Mouse (Mus musculus) neural tube, embryonic 13.5 days (tissue): ENCODE results near the gene Slc25a34. TPM values are rescaled to one million over a fixed set of nuclear protein-coding genes. Genes with fewer than 3 reads are reported as not detected.

Source experiments
- ATAC-seq: fragments of 200-750 bp; cut with Nextera tagmentation; 2 replicates; pipeline ENCODE4 v1.8.0; 2017; ENCODE audit warnings: low read depth, mild to moderate bottlenecking, moderate TSS enrichment, moderate library complexity
- H3K27ac ChIP-seq: fragments of 300-500 bp; sonication (generic); replicated peaks from 2 replicates; pipeline ENCODE4 v1.5.1; 2015; ENCODE audit warnings: moderate library complexity, mild to moderate bottlenecking, inconsistent platforms
- H3K27me3 ChIP-seq: fragments of 300-500 bp; sonication (generic); 2 replicates; pipeline ENCODE4 v1.6.1; 2015; ENCODE audit warnings: mild to moderate bottlenecking, inconsistent platforms
- H3K36me3 ChIP-seq: fragments of 300-500 bp; sonication (generic); 2 replicates; pipeline ENCODE4 v1.6.1; 2015; ENCODE audit warnings: mild to moderate bottlenecking, inconsistent platforms
- H3K4me1 ChIP-seq: fragments of 300-500 bp; sonication (generic); replicated peaks from 2 replicates; pipeline ENCODE4 v1.6.1; 2015; ENCODE audit warnings: inconsistent platforms
- H3K4me2 ChIP-seq: fragments of 300-500 bp; sonication (generic); 2 replicates; pipeline ENCODE4 v1.6.1; 2015; ENCODE audit warnings: inconsistent platforms, mild to moderate bottlenecking, moderate library complexity
- H3K4me3 ChIP-seq: fragments of 300-500 bp; sonication (generic); 2 replicates; pipeline ENCODE4 v1.5.1; 2015; ENCODE audit warnings: mild to moderate bottlenecking, inconsistent platforms
- H3K9ac ChIP-seq: fragments of 300-500 bp; sonication (generic); 2 replicates; pipeline ENCODE4 v1.6.1; 2015; ENCODE audit warnings: moderate library complexity, mild to moderate bottlenecking, inconsistent platforms
- H3K9me3 ChIP-seq: fragments of 300-500 bp; sonication (generic); 2 replicates; pipeline ENCODE4 v1.6.1; 2016; ENCODE audit warnings: inconsistent platforms
- WGBS: fragments of 180-500 bp; shearing (Covaris S2); methylation state at CpG from one replicate; pipeline ENCODE4 v1.1.7; 2015; 5-methylcytosine and 5-hydroxymethylcytosine counted together
- polyA plus RNA-seq: library from polyadenylated mRNA; unstranded; fragments of >200 nt; fragmentation: Nextera tagmentation; extraction: Ambion mirVana; gene quantifications from 2 replicates; pipeline ENCODE4 v1.2.1, GENCODE M21; 2015

The Slc25a34 gene
- polyA plus RNA-seq, 1 experiment from 2014 or later, result 0.11 TPM

- no peak overlapping the region for H3K4me3 ChIP-seq
- no peak for ATAC-seq
- WGBS, result 67% methylated on average over 10 of the region's 10 CpGs
- 0 out of 2 replicates have a peak, but pooled peaks cover 2% of the 10 kb centered on the region for H3K36me3 ChIP-seq
- no peak overlapping the region for H3K9ac ChIP-seq
- H3K9me3 ChIP-seq, result 0 out of 2 replicates have a peak, but pooled peaks cover 2% of the 10 kb centered on the region
- H3K27ac ChIP-seq, result no peak overlapping the region
- H3K27me3 ChIP-seq, result no peaks in the 10 kb centered on the region
- no peaks in the 10 kb centered on the region; the same call in 1 of the 2 replicates for H3K4me1 ChIP-seq
- no peak overlapping the region for H3K4me2 ChIP-seq
Measured at GRCm38 (mm10) chr4:141571934-141572333, 51.7 kb downstream of the Slc25a34 start.

- ATAC-seq, result no peak
- Histone ChIP-seq H3K4me2 (no peak overlapping the region), H3K4me1 (no peaks in the 10 kb centered on the region; the same call in 1 of the 2 replicates), H3K9me3 (no peaks in the 10 kb centered on the region), H3K36me3 (no peaks in the 10 kb centered on the region), H3K27ac (no peak overlapping the region), H3K4me3 (no peak overlapping the region), H3K27me3 (no peaks in the 10 kb centered on the region), H3K9ac (no peak overlapping the region)
- WGBS, result 64% methylated on average over 6 of the region's 6 CpGs
Measured at GRCm38 (mm10) chr4:141571337-141571739, 52.3 kb downstream of the Slc25a34 start.

GRCm38 (mm10) chr4:141570821-141571220 is 52.8 kb downstream of the Slc25a34 start:
- 71% methylated on average over 1 of the region's 1 CpGs for WGBS
- H3K4me3 ChIP-seq, result no peak overlapping the region
- no peaks in the 10 kb centered on the region for H3K27me3 ChIP-seq
- no peak overlapping the region for H3K27ac ChIP-seq
- H3K9ac ChIP-seq, result no peak overlapping the region
- no peaks in the 10 kb centered on the region for H3K36me3 ChIP-seq
- ATAC-seq, result no peak
- no peak overlapping the region for H3K4me2 ChIP-seq
- H3K9me3 ChIP-seq, result no peaks in the 10 kb centered on the region
- no peaks in the 10 kb centered on the region; the same call in 1 of the 2 replicates for H3K4me1 ChIP-seq

- Histone ChIP-seq H3K27ac (no peak overlapping the region), H3K4me2 (no peak overlapping the region), H3K4me3 (no peak overlapping the region), H3K9me3 (no peaks in the 10 kb centered on the region), H3K4me1 (no peaks in the 10 kb centered on the region; the same call in 1 of the 2 replicates), H3K9ac (no peak overlapping the region), H3K36me3 (no peaks in the 10 kb centered on the region), H3K27me3 (no peaks in the 10 kb centered on the region)
- ATAC-seq, result no peak
- 59% methylated on average over 6 of the region's 6 CpGs for WGBS
Measured at GRCm38 (mm10) chr4:141570004-141570403, 53.6 kb downstream of the Slc25a34 start.

GRCm38 (mm10) chr4:141568966-141569365 is 54.7 kb downstream of the Slc25a34 start:
- Histone ChIP-seq H3K36me3 (no peaks in the 10 kb centered on the region), H3K4me2 (no peak overlapping the region), H3K4me1 (no peaks in the 10 kb centered on the region), H3K4me3 (no peak overlapping the region), H3K9me3 (no peaks in the 10 kb centered on the region), H3K27me3 (no peaks in the 10 kb centered on the region), H3K27ac (no peak overlapping the region), H3K9ac (no peak overlapping the region)
- ATAC-seq, result no peak
- 91% methylated on average over 5 of the region's 5 CpGs for WGBS

Other genes with a start within 250 kb of the Slc25a34 start
- not detected in 2 replicates for gene Clcnka, start 225.1 kb downstream of the Slc25a34 start, polyA plus RNA-seq
- not detected in 2 replicates for gene Clcnkb, start 207.8 kb downstream of the Slc25a34 start, polyA plus RNA-seq
- not detected in 2 replicates for gene Hspb7, start 203.0 kb downstream of the Slc25a34 start, polyA plus RNA-seq
- not detected in 2 replicates for gene Srarp, start 187.7 kb downstream of the Slc25a34 start, polyA plus RNA-seq
- gene Zbtb17, start 179.2 kb downstream of the Slc25a34 start, polyA plus RNA-seq, result 45.0 and 45.9 TPM in 2 replicates
- gene Spen, start 85.2 kb downstream of the Slc25a34 start, polyA plus RNA-seq, result 13.8 and 19.5 TPM in 2 replicates
- 32.1 and 36.6 TPM in 2 replicates for gene Fblim1, start 17.7 kb downstream of the Slc25a34 start, polyA plus RNA-seq
- gene Tmem82, start 5.2 kb downstream of the Slc25a34 start, polyA plus RNA-seq, result 0.31 TPM in 1 of 2 replicates, not detected in the other
- 6.6 and 7.6 TPM in 2 replicates for gene Plekhm2, start 41.1 kb upstream of the Slc25a34 start, polyA plus RNA-seq
- gene Rsc1a1, start 61.8 kb upstream of the Slc25a34 start, polyA plus RNA-seq, result not detected in 2 replicates
- gene Ddi2, start 99.6 kb upstream of the Slc25a34 start, polyA plus RNA-seq, result 15.4 and 17.9 TPM in 2 replicates
- gene Agmat, start 122.9 kb upstream of the Slc25a34 start, polyA plus RNA-seq, result not detected in 2 replicates
- gene Dnajc16, start 167.1 kb upstream of the Slc25a34 start, polyA plus RNA-seq, result 6.0 and 6.6 TPM in 2 replicates
- 19.8 and 22.9 TPM in 2 replicates for gene Casp9, start 169.8 kb upstream of the Slc25a34 start, polyA plus RNA-seq
- gene Cela2a, start 202.3 kb upstream of the Slc25a34 start, polyA plus RNA-seq, result not detected in 2 replicates
- gene Ctrc, start 222.5 kb upstream of the Slc25a34 start, polyA plus RNA-seq, result not detected in 2 replicates